Mouse (Mus musculus) heart, embryonic 14.5 days (tissue): ENCODE measurements at regions not wholly inside any gene's neighbourhood (a gene's known extent, or its start where the extent isn't known, plus 50 kb on each side); places are given as distances from the start of the nearest gene placed in this dataset.

Source experiments
- ATAC-seq: fragments of 200-750 bp; cut with Nextera tagmentation; 2 replicates; pipeline ENCODE4 v1.8.0; 2017; ENCODE audit warnings: low read depth, moderate TSS enrichment; ENCODE audit not compliant: insufficient number of reproducible peaks, insufficient read depth, low FRiP score
- H3K27ac ChIP-seq, 2 experiments: fragments of 200-500 bp in 1 of 2; fragments of 300-500 bp in 1 of 2; sonication (generic) in 1 of 2; replicated peaks in 1 of 2; 2 replicates each; pipeline ENCODE4 v1.5.1; 2012 to 2014; ENCODE audit warnings: low read depth in 2 of 2, low read length in 2 of 2, control low read depth in 1 of 2, mild to moderate bottlenecking in 1 of 2, mixed read lengths in 1 of 2; ENCODE audit not compliant: control insufficient read depth in 1 of 2, insufficient read depth in 1 of 2
- H3K27me3 ChIP-seq: fragments of 300-500 bp; sonication (generic); 2 replicates; pipeline ENCODE4 v1.6.1; 2014; ENCODE audit warnings: mild to moderate bottlenecking, low read length, control low read depth; ENCODE audit not compliant: control insufficient read depth, insufficient read depth
- H3K36me3 ChIP-seq: fragments of 300-500 bp; sonication (generic); 2 replicates; pipeline ENCODE4 v1.6.1; 2014; ENCODE audit warnings: mild to moderate bottlenecking, control low read depth, low read length, mixed read lengths; ENCODE audit not compliant: control insufficient read depth, insufficient read depth
- H3K4me1 ChIP-seq, 2 experiments: fragments of 200-500 bp in 1 of 2; fragments of 300-500 bp in 1 of 2; sonication (generic) in 1 of 2; 2 replicates each; pipeline ENCODE4 v1.6.1; 2012 to 2014; ENCODE audit warnings: low read length in 2 of 2, control low read depth in 1 of 2, mixed read lengths in 1 of 2; ENCODE audit not compliant: control insufficient read depth in 2 of 2, insufficient read depth in 2 of 2
- H3K4me2 ChIP-seq: fragments of 300-500 bp; sonication (generic); 2 replicates; pipeline ENCODE4 v1.6.1; 2014; ENCODE audit warnings: mild to moderate bottlenecking, low read length
- H3K4me3 ChIP-seq, 2 experiments: fragments of 200-500 bp in 1 of 2; fragments of 300-500 bp in 1 of 2; sonication (generic) in 1 of 2; 2 replicates each; pipeline ENCODE4 v1.5.1; 2012 to 2014; ENCODE audit warnings: low read length in 2 of 2, mild to moderate bottlenecking in 2 of 2, control low read depth in 1 of 2, low read depth in 1 of 2, moderate library complexity in 1 of 2; ENCODE audit not compliant: control insufficient read depth in 1 of 2, insufficient read depth in 1 of 2
- H3K9ac ChIP-seq: fragments of 300-500 bp; sonication (generic); 2 replicates; pipeline ENCODE4 v1.6.1; 2014; ENCODE audit warnings: mild to moderate bottlenecking, low read length
- H3K9me3 ChIP-seq: fragments of 300-500 bp; sonication (generic); 2 replicates; pipeline ENCODE4 v1.6.1; 2016; ENCODE audit warnings: low read length, control low read depth; ENCODE audit not compliant: control insufficient read depth
- whole genome bisulfite sequencing: fragments of 180-500 bp; shearing (Covaris S2); extraction: QIAGEN DNeasy Blood & Tissue Kit; methylation state at CpG from one replicate; pipeline ENCODE4 v1.1.7; 2014; 5-methylcytosine and 5-hydroxymethylcytosine counted together

- H3K27me3 ChIP-seq = no peaks in the 10 kb centered on the region
- 48% methylated on average over 1 of the region's 1 CpGs for WGBS
- no peak overlapping the region for H3K9ac ChIP-seq
- H3K27ac ChIP-seq = no peak overlapping the region
- no peak overlapping the region for H3K4me3 ChIP-seq
- ATAC-seq = no peak
- no peaks in the 10 kb centered on the region for H3K9me3 ChIP-seq
- no peak overlapping the region for H3K4me2 ChIP-seq
- 0 out of 4 replicates have a peak, but pooled peaks cover 2 to 6% of the 10 kb centered on the region in 2 experiments for H3K4me1 ChIP-seq
- H3K36me3 ChIP-seq = no peaks in the 10 kb centered on the region
These were observed 343.2 kb upstream of the Marcks start for GRCm38 (mm10) chr10:37481879-37482278.

GRCm38 (mm10) chr10:37480331-37480730 is 341.6 kb upstream of the Marcks start:
- no peaks in the 10 kb centered on the region for H3K9me3 ChIP-seq
- 83% methylated on average over 1 of the region's 1 CpGs for WGBS
- H3K36me3 ChIP-seq = no peaks in the 10 kb centered on the region
- no peaks in the 10 kb centered on the region for H3K27me3 ChIP-seq
- no peak overlapping the region for H3K27ac ChIP-seq
- H3K4me2 ChIP-seq = no peak overlapping the region
- 0 out of 4 replicates have a peak, but pooled peaks cover 2 to 6% of the 10 kb centered on the region in 2 experiments for H3K4me1 ChIP-seq
- no peak overlapping the region for H3K9ac ChIP-seq
- no peak for ATAC-seq
- no peak overlapping the region for H3K4me3 ChIP-seq

GRCm38 (mm10) chr10:37478108-37478507 is 339.4 kb upstream of the Marcks start:
- H3K9ac ChIP-seq = no peak overlapping the region
- H3K9me3 ChIP-seq = no peaks in the 10 kb centered on the region
- H3K4me3 ChIP-seq = no peak overlapping the region
- no peak overlapping the region for H3K4me2 ChIP-seq
- H3K36me3 ChIP-seq = no peaks in the 10 kb centered on the region
- ATAC-seq = no peak
- 82% methylated on average over 2 of the region's 2 CpGs for WGBS
- no peak overlapping the region for H3K27ac ChIP-seq
- H3K4me1 ChIP-seq = 0 out of 4 replicates have a peak, but pooled peaks cover 0 to 3% of the 10 kb centered on the region in 2 experiments
- no peaks in the 10 kb centered on the region for H3K27me3 ChIP-seq

- H3K36me3 ChIP-seq = no peaks in the 10 kb centered on the region
- 88% methylated on average over 5 of the region's 5 CpGs for WGBS
- H3K4me1 ChIP-seq = no peaks in the 10 kb centered on the region
- H3K27ac ChIP-seq = no peak overlapping the region
- no peaks in the 10 kb centered on the region for H3K27me3 ChIP-seq
- H3K4me3 ChIP-seq = no peak overlapping the region
- no peak overlapping the region for H3K4me2 ChIP-seq
- H3K9ac ChIP-seq = no peak overlapping the region
- H3K9me3 ChIP-seq = no peaks in the 10 kb centered on the region
- no peak for ATAC-seq
These were observed 334.4 kb upstream of the Marcks start for GRCm38 (mm10) chr10:37473086-37473485.

GRCm38 (mm10) chr10:37457384-37457783 is 318.7 kb upstream of the Marcks start:
- no peak overlapping the region for H3K27ac ChIP-seq
- 63% methylated on average over 2 of the region's 2 CpGs for WGBS
- H3K9me3 ChIP-seq = no peaks in the 10 kb centered on the region
- no peaks in the 10 kb centered on the region for H3K27me3 ChIP-seq
- no peak for ATAC-seq
- no peaks in the 10 kb centered on the region for H3K36me3 ChIP-seq
- H3K4me2 ChIP-seq = no peak overlapping the region
- no peak overlapping the region for H3K9ac ChIP-seq
- H3K4me1 ChIP-seq = no peaks in the 10 kb centered on the region
- no peak overlapping the region for H3K4me3 ChIP-seq

GRCm38 (mm10) chr10:37449894-37450293 is 311.2 kb upstream of the Marcks start:
- no peak overlapping the region for H3K9ac ChIP-seq
- no peaks in the 10 kb centered on the region for H3K27me3 ChIP-seq
- ATAC-seq = no peak
- no peak overlapping the region for H3K27ac ChIP-seq
- H3K4me2 ChIP-seq = no peak overlapping the region
- 79% methylated on average over 2 of the region's 2 CpGs for WGBS
- no peak overlapping the region for H3K4me3 ChIP-seq
- no peaks in the 10 kb centered on the region for H3K9me3 ChIP-seq
- H3K36me3 ChIP-seq = no peaks in the 10 kb centered on the region
- no peaks in the 10 kb centered on the region for H3K4me1 ChIP-seq

- Histone ChIP-seq H3K27ac (peak overlapping the region; percentile 25 to 31; a peak in 2 of 4 replicates), H3K27me3 (no peaks in the 10 kb centered on the region), H3K4me3 (no peak overlapping the region), H3K36me3 (no peaks in the 10 kb centered on the region), H3K4me2 (no peak overlapping the region), H3K9me3 (no peaks in the 10 kb centered on the region), H3K4me1 (no peaks in the 10 kb centered on the region), H3K9ac (no peak overlapping the region)
- 68% methylated on average over 4 of the region's 4 CpGs for WGBS
- no peak for ATAC-seq
These were observed 308.8 kb upstream of the Marcks start for GRCm38 (mm10) chr10:37447333-37448204.
